Mouse (Mus musculus): ENCODE measurements around the gene V1rd19.
"Not testable (repeated sequence)": the region's sequence is repeated elsewhere in the genome, so short reads cannot be mapped to it uniquely, and the experiment has no call there.

The V1rd19 gene

GRCm38 (mm10) chr7:24001391-24001790 is at the start of gene V1rd19:
Gene V1rd19, plus strand, starts transcription at chr7:24001691.
- no peak for DNase-seq (ENCODE audit: low spot score in 2 of 2)

GRCm38 (mm10) chr7:23968044-23968443 is 33.4 kb upstream of the V1rd19 start:
- DNase-seq (ENCODE audit: low spot score in 2 of 2) = peak in 1 of 2 experiments; percentile 7

GRCm38 (mm10) chr7:23974315-23974714 is 27.2 kb upstream of the V1rd19 start, which contains the start of gene Vmn1r181:
Gene Vmn1r181, plus strand, starts transcription at chr7:23974615.
- DNase-seq (ENCODE audit: low spot score in 2 of 2) = not testable (repeated sequence)

GRCm38 (mm10) chr7:24052660-24053304 is 51.3 kb downstream of the V1rd19 start, which contains the start of gene Vmn1r183:
Gene Vmn1r183, plus strand, starts transcription at chr7:24053254.
- no peak for DNase-seq (ENCODE audit: low spot score in 2 of 2)
